Mouse (Mus musculus) kidney, postnatal 10 days (tissue): ENCODE results near the gene Rnf225.
A peak's percentile ranks its signal among the peaks of the same experiment; 100 is the strongest.
"Not testable (repeated sequence)": the region's sequence is repeated elsewhere in the genome, so short reads cannot be mapped to it uniquely, and the experiment has no call there.

Experiments used
- DNase-seq: peaks from one replicate; pipeline ENCODE4 v3.0.0; 2021; ENCODE audit warnings: mixed read lengths

Gene Rnf225

DNA sequence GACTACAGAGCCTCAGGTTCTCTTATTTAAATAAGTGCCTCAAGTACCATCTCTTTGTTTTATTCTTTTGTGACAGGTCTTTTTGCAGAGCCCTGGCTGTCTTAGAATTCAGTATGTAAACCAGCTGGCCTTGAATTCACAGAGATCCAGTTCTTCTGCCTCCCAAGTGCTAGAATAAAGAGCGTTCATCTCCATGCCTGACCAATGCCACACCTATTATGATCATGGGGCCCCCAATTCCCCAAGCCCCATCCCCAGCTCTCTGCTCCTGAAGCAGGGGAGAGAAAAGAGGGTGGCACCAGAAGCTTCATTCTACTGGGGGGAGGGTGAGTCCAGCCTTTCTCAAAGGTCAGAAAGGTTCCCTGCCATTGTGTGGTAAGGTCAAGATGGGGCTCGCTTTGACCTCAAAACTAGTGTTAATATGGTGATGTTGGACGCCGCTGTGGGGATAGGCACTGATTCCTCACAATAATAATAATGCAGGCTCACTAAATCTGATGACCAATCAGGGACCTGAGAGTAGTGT lies 6.5 kb downstream of the Rnf225 start:
- no peak for DNase-seq

DNA sequence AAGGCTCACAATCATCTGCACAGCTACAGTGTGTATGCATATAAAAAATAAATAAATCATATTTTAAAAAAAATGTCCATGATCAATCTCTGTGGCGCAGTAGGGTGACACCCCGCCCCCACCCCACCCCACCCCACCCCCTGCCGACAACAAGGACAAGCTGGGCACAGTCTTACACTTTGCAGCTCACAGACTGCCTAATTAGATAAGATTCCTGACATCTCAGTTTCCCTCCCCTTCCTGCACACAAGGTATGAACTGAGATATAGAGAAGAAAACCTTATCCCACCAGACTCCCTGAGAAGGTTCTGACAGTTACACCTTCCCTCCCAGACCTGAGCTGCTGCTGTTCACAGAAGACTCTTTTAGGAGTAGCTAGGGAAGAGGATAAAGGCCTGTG lies 7.6 kb downstream of the Rnf225 start:
- no peak for DNase-seq

DNA sequence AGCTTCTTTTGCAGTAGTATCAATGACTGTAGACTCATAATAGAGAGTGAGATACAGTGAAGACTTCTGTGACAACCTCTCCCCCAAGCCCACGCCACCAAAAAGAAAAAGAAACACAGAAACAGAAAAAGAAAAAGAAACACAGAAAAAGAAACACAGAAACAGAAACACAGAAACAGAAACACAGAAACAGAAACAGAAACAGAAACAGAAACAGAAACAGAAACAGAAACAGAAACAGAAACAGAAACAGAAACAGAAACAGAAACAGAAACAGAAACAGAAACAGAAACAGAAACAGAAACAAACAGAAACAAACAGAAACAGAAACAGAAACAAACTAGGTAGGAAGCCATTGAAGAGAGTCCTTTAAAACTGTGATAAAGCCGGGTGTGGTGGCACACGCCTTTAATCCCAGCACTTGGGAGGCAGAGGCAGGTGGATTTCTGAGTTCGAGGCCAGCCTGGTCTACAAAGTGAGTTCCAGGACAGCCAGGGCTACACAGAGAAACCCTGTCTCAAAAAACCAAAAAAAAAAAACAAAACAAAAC lies 10.1 kb downstream of the Rnf225 start:
- not testable (repeated sequence) for DNase-seq

DNA sequence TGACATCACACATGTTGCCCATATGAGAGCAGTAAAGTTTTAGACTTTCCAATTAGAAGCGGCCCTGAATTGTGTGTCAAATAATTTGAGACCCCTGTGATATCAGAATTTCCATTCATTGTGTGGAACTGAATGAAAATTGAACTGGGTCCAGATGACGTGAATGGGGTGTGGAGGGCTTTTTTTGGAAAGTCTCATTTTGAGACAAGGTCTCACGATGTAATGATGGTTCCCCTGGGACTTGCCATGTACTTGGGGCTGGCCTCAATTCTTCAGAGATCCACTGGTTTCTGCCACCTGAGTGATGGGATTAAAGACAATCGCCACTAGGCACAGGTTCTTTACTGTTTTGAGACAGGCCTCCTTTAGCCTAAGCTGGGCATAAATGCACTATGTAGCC lies 13.4 kb downstream of the Rnf225 start:
- DNase-seq: no peak

DNA sequence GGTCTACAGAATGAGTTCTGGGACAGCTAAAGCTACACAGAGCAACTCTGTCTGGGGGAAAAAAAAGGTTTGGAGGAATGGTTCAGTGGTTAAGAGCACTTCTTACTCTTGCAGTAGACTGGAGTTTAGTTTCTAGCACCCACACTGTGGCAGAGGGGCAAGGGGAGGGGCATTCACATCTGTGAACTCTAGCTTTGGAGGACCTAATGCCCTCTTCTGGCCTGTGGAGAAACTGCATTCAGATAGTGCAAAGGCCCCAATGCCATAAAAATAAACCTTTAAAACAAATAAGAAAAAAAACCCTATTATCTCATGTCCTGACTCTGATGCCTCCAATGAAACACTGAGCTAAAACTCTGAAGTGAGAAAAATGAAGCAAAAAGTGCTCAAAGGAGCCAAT lies 16.3 kb downstream of the Rnf225 start:
- DNase-seq: no peak

DNA sequence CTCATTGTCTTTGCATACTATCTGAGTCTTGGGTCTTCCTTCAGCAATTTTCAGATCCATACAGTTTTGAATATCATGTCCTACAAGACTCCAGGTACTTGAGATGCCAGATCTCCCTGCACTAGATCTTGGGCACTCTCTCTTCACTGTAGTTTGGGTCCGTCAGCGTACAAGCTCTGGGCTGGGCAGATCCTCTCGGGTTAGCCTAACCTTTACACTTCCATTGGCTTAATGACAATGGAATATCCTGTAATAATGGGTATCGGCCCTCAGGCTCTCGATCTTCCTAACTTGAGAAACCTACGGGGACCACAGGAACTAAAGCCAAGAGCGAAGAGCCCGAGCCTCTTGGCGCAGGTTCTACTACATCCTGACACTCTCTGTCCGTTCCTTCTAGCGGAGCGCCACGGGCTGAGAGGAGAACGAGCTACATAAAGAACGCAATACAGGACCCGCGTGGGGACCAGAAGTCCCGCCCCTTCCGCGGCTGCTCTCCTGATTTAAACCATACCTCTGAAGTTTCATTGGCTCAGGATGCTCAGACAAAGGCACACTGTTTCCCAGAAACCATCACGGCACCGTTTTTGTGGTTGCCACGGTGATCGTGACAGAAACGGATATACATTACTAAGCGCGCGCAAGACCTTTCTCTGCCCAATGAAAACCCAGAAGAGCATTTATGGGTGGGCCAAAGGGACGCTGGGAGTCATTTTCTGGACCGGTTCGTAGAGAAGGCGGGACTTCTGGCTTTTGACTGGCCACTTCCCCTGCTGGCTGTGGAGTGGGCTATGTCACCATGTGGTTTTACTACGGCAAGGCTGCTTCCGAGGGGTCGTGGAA lies 22.0 kb downstream of the Rnf225 start:
- peak; percentile 95 for DNase-seq

DNA sequence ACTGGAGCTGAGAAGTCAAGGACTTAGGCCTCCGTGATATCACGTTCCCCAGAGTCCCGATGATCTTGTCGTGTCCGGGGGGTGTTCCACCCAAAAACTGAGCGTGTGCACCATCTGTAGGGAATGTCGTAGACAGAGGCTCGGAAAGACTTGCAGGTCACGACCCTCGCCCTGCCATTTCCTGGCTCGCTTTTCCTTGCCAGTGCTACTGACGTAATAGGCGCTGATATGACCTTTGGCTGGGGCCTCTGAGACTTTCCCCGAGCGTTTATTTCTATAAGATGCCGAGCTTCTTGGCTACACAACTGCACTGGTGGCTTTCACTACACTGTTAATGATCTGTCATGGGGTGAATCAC lies 22.6 kb downstream of the Rnf225 start:
- no peak for DNase-seq

DNA sequence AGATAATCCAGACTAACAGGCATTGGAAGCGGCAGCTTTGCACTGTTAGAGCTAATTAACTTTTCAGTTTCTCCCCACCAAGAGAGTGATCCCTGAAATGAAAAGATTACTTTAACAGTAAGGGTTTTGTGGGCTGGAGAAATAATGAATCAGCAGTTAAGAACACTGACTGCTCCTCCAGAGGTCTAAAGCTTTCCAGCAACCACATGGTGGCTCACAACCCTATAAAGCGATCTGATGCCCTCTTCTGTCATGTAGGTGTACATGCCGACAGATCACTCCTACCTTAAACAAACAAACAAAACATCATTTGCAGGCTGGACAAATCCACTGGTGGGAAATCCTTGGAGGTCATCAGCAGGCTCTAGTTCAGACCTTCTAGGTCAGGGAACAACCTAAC lies 27.7 kb downstream of the Rnf225 start:
- DNase-seq: no peak

DNA sequence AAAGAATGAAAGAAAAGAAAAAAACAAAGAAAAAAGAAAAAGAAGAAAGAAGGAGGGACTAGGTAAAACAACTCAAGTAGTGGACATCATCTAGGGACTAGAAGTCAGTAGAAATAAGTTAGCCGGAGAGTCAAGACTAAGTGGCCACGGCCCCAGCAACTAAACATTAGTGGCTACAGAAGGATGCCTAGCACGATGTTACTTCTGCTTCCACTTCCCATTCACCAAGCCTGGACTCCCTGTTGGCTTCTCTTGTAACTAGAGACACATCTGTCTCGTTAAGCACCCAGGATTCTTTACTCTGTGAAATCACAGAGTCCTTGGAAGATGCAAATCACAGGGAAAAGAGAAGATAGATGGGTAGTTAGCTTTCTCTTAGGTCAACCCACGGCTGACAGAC lies 30.3 kb downstream of the Rnf225 start:
- no peak for DNase-seq

DNA sequence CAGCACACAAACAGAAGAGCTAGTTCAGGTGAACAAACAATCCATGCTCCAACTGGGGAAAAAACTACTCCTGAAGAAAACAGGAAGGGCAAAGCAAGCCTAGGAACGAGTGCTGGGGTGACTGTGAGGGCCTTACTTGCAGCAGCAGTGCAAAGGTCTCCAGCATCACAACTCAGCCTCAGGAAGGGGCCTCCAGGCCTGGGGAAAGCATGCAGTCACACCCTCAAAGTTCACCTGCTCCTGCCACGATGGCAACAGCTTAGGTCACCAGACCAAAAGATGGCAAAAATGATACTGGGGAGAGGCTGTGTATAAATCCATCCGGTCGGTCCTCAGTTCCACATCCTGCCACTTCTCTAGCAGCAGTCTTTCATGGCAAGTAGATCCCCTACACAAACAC lies 31.7 kb downstream of the Rnf225 start:
- no peak for DNase-seq

DNA sequence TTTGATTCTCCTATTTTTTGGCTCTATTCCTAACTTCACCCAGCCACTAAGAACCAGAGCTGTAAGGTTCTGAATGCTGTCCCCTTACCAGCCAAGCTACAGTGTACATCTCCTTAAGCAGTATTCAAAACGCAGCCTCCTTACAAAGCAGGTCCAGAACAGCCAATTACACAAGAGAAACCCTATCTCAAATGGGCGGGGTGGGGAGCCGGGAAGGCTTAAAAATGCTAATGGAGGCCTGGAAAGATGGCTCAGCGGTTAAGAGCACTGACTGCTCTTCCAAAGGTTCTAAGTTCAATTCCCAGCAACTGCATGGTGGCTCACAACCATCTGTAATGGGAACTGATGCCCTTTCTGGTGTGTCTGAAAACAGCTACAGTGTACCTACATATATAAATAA lies 32.5 kb downstream of the Rnf225 start:
- no peak for DNase-seq

DNA sequence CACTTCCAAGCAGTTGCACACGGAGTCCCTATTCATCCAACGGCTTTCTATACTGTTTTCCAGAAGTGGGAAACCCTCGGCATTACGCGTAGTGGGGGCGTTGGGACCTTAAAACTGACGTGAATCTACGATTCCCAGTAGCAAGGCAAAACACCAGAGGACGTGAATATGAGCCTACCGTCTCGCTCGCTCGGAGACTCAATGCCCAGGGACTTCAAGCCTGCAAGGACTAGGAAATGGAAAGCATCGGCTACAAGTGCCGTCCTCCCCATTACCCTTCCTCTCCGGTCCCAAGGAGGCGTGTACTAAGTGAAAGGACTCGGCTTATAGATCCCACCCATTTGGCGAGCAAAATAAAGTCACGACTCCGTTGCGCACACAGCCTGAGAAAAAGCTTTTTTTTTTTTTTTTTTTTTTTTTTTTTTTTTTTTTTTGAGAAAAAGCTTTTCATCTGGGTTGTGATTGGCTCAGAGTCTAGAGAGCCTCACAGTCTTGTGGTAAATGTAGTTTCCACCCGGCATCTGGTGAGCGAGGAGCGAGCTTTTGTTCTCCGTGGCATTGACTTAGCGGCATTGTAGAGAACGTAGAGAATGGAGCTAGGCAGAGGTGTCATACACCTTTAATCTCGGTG lies 34.4 kb downstream of the Rnf225 start:
- DNase-seq: peak; percentile 64

DNA sequence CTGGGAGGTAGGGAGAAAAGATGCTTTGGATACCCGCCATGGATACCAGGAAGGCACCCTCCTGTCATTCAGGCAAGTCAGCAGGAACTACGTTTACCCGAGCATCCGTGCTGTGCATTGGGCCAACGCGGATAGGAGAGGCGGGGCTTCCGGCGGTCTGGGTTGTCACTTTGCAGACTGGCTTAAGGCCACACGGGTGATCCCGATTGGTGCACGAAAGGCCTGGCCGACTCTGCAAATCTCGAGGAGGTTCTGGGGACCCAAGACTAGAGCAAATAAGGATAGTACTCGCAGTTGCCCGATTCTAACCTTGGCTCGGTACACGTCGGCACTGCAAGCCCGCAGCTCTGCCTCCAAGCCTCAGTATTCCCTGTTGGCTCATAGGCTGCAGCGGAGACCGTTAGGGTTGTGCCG lies 38.5 kb downstream of the Rnf225 start, which contains the start of gene Zfp324:
Gene Zfp324, plus strand, starts transcription at position 161 of the 414 bp plus-strand sequence.
- peak; percentile 94 for DNase-seq

DNA sequence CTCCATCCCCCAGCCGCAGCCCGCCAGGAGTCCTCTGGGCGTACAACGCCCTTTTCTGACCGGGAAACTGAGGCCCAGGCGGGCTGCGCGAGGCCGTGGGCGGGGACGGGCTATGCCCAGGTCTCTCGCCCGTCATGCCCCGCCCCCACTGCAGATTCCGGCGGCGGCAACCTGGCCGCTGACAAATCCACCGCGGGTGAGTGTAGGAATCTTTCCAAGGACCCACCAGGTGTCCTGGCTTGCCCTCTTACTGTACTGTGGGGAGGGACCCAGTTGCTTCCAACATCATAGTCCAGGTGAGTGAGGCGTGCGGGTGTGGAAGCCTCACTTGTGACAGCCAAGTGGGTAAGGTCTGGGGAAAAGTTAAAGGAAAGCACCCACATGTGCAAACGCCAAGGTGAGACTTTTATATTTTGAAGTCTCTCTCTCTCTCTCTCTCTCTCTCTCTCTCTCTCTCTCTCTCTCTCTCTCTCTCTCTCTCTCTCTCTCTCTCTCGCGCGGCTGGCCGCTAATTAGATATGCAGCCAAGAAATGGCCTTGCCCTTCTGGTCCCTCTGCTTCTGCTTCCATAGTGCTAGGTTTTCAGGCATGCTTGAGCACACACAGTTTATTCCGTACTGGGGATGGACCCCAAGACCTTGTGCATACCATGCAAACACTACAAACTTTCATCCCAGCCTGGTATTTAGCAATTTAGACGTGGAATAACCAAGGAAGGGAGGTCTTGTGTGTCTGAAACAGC lies 39.1 kb downstream of the Rnf225 start:
- peak; percentile 81 for DNase-seq

DNA sequence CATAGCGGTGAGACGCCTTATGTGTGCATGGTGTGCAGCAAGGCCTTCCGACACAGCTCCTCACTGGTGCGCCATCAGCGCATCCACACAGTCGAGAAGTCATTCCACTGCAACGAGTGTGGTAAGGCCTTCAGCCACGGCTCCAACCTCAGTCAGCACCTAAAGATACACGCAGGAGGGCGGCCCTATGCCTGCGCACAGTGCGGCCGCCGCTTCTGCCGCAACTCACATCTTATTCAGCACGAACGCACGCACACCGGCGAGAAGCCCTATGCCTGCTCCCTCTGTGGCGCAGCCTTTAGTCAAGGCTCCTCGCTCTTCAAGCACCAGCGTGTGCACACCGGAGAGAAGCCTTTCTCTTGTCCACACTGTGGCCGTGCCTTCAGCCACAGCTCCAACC lies 43.7 kb downstream of the Rnf225 start:
- no peak for DNase-seq

DNA sequence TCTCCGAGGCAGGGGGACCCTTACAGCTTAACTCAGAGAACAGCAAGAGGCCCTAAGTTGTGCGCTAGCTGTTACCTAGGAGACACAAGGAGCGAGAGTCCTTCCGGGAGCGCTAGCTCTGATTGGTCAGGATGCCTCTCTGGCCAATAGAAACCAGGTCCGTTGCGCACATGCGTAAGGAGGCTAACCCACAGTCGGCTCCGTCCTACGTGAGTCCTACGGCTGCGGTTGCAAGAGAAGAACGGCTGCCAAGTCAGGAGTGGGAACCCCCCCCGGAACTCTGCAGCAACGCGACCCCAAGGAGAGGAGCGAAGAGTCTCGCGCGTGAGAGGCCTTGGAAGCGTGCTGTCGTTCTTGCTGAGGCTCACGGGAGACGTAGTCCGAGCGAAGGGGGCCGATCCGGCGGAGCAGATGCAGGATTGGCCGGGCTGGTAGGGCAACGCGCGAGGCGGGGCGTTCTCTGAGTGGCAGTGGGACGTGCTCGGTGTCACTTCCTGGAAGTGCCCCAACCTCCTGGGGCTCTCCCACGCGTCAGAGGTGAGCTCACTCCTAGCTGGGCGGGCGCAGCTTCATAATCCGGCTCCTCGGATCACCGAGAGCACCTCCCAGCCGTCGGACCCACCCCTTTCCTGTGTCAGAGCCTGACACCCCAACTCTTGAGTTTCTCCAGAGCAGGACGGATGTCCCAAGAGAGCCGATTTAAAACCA lies 50.6 kb downstream of the Rnf225 start, which contains the start of gene Zfp446:
Gene Zfp446, plus strand, starts transcription at position 167 of the 708 bp plus-strand sequence.
- peak; percentile 99 for DNase-seq

DNA sequence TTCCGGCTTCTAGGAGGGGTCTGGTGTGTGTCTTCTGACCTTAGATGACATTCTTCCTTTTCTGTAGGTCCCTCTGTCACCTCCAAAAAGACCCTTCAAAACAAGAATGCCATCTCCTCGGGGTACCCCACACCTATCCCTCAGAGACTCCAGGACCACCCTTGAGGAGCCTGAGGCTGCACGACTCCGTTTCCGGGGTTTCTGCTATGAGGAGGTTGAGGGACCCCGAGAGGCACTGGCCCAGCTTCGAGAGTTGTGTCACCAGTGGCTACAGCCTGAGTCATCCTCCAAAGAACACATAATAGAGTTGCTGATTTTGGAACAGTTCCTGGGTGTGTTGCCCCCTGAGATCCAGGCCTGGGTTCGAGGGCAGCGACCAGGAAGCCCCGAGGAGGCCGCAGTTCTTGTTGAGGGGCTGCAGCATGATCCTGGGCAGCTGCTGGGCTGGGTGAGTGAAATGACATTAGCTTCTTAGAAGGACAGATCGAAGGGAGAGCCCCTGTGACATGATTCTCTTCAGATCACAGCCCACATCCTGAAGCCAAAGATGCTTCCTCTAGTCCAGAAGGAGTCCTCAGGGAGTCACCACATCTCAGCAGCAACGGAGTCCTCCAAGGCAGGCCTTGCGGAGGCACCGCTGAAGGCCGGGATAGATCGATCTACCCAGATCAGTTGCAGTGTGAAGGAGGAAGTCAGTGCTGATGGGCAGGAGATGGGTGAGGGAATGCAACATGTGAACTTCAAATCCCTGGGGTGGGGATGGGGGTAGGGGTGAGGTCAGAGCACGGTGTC lies 51.9 kb downstream of the Rnf225 start:
- DNase-seq: no peak

DNA sequence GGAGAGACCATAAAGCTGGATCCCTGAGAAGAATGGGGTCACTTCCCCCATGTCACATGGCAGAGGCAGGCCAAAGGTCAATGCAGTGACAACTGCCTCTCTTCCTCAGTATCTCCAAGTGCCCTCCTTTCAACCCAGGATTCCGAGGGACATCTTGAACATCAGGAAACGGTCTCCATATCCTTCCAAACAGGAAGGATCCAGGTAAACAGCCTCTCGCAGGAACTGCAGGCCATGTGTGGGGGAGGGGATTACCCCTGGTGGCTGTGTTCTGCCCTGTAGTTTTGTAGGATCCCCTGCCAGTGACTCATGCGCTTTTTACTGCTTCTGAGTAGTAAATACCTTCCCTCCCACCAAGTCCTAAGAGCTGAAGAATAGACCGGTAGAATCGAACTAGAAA lies 52.6 kb downstream of the Rnf225 start:
- DNase-seq: no peak

DNA sequence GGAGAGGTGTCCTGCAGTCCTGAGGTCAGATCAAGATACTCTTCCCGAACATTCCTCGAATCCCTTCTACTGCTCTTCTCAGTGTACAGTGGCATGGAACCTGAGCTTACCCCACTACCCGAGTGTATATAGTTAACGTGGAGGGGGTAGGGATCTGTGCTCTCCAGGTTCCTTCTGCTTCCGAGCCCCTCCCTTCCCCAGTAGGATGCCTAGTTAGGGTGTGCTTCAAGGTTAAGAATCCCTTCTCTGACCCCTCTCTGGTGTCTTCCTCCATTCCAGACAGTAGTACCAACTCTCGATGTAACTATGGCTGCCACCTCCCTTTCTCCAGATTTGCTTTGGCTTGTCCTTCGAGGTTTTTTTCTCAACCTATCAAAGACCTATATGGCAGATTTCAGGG lies 53.1 kb downstream of the Rnf225 start:
- no peak for DNase-seq
